Mouse (Mus musculus) stomach, embryonic 14.5 days (tissue): ENCODE data around the gene Smoc1. TPM values are rescaled to one million over a fixed set of nuclear protein-coding genes. Genes with fewer than 3 reads are reported as not detected.
A peak's percentile ranks its signal among the peaks of the same experiment; 100 is the strongest.

Experiments used
- ATAC-seq: fragments of 200-750 bp; cut with Nextera tagmentation; 2 replicates; pipeline ENCODE4 v1.8.0; 2017; ENCODE audit warnings: low read depth, moderate TSS enrichment; ENCODE audit not compliant: insufficient number of reproducible peaks, insufficient read depth, low FRiP score
- H3K27ac ChIP-seq: fragments of 300-500 bp; sonication (generic); 2 replicates; pipeline ENCODE4 v1.5.1; 2014; ENCODE audit warnings: mild to moderate bottlenecking, low read length, moderate library complexity, mixed read lengths
- H3K27me3 ChIP-seq: fragments of 300-500 bp; sonication (generic); 2 replicates; pipeline ENCODE4 v1.6.1; 2014; ENCODE audit warnings: low read length, control low read depth, mixed read lengths; ENCODE audit not compliant: control insufficient read depth, insufficient read depth
- H3K36me3 ChIP-seq: fragments of 300-500 bp; sonication (generic); 2 replicates; pipeline ENCODE4 v1.6.1; 2014; ENCODE audit warnings: mild to moderate bottlenecking, control low read depth, low read length, moderate library complexity, mixed read lengths; ENCODE audit not compliant: control insufficient read depth, insufficient read depth
- H3K4me1 ChIP-seq: fragments of 300-500 bp; sonication (generic); 2 replicates; pipeline ENCODE4 v1.6.1; 2014; ENCODE audit warnings: low read length, control low read depth, mixed read lengths; ENCODE audit not compliant: control insufficient read depth, insufficient read depth
- H3K4me2 ChIP-seq: fragments of 300-500 bp; sonication (generic); replicated peaks from 2 replicates; pipeline ENCODE4 v1.6.1; 2014; ENCODE audit warnings: low read depth, low read length, control low read depth
- H3K4me3 ChIP-seq: fragments of 300-500 bp; sonication (generic); 2 replicates; pipeline ENCODE4 v1.5.1; 2014; ENCODE audit warnings: low read depth, low read length, control low read depth
- H3K9ac ChIP-seq: fragments of 300-500 bp; sonication (generic); replicated peaks from 2 replicates; pipeline ENCODE4 v1.6.1; 2014; ENCODE audit warnings: low read depth, mild to moderate bottlenecking, control low read depth, low read length, moderate library complexity, mixed read lengths
- H3K9me3 ChIP-seq: fragments of 300-500 bp; sonication (generic); 2 replicates; pipeline ENCODE4 v1.6.1; 2016; ENCODE audit warnings: low read depth, low read length, control low read depth; ENCODE audit not compliant: control insufficient read depth
- WGBS: fragments of 180-500 bp; shearing (Covaris S2); extraction: QIAGEN DNeasy Blood & Tissue Kit; methylation state at CpG from one replicate; pipeline ENCODE4 v1.1.7; 2014; 5-methylcytosine and 5-hydroxymethylcytosine counted together
- polyA plus RNA-seq: library from polyadenylated mRNA; unstranded; fragments of >200 nt; fragmentation: Nextera tagmentation; extraction: Ambion mirVana; gene quantifications from 2 replicates; pipeline ENCODE4 v1.2.1, GENCODE M21; 2014

Smoc1 gene
- 4.7 and 5.3 TPM in 2 replicates for polyA plus RNA-seq

GRCm38 (mm10) chr12:81026277-81026994, at the start of gene Smoc1:
Smoc1 (plus strand) TSS chr12:81026808.
- H3K4me3 ChIP-seq: peak within 1 kb of the TSS; percentile 61
- H3K27ac ChIP-seq: no peak within 1 kb of the TSS
- peak within 1 kb of the TSS; percentile 88 for H3K4me2 ChIP-seq
- ATAC-seq: peak; percentile 90
- H3K4me1 ChIP-seq: 0 out of 2 replicates have a peak, but pooled peaks cover 4% of the 10 kb centered on the region
- 4% methylated on average over 31 of the region's 42 CpGs for WGBS
- H3K9me3 ChIP-seq: no peaks in the 10 kb centered on the region
- no peaks in the 10 kb centered on the region for H3K36me3 ChIP-seq
- H3K9ac ChIP-seq: no peak within 1 kb of the TSS
- 0 out of 2 replicates have a peak, but pooled peaks cover 4% of the 10 kb centered on the region for H3K27me3 ChIP-seq

GRCm38 (mm10) chr12:80982326-80982725, 44.3 kb upstream of the Smoc1 start:
- 1% methylated on average over 7 of the region's 7 CpGs for WGBS
- no peaks in the 10 kb centered on the region for H3K9me3 ChIP-seq
- no peak overlapping the region for H3K4me3 ChIP-seq
- H3K4me1 ChIP-seq: no peaks in the 10 kb centered on the region
- H3K27ac ChIP-seq: no peak overlapping the region
- no peak overlapping the region for H3K4me2 ChIP-seq
- H3K36me3 ChIP-seq: no peaks in the 10 kb centered on the region
- H3K27me3 ChIP-seq: no peaks in the 10 kb centered on the region
- no peak overlapping the region for H3K9ac ChIP-seq
- no peak for ATAC-seq

- H3K9ac ChIP-seq: no peak overlapping the region
- H3K4me3 ChIP-seq: no peak overlapping the region
- ATAC-seq: no peak
- 78% methylated on average over 9 of the region's 9 CpGs for WGBS
- H3K4me1 ChIP-seq: no peaks in the 10 kb centered on the region
- no peak overlapping the region for H3K27ac ChIP-seq
- H3K36me3 ChIP-seq: no peaks in the 10 kb centered on the region
- no peaks in the 10 kb centered on the region for H3K9me3 ChIP-seq
- no peak overlapping the region for H3K4me2 ChIP-seq
- no peaks in the 10 kb centered on the region for H3K27me3 ChIP-seq
Observed at GRCm38 (mm10) chr12:80983695-80984094, 42.9 kb upstream of the Smoc1 start.

- Histone ChIP-seq H3K9me3 (no peaks in the 10 kb centered on the region), H3K4me3 (no peak overlapping the region), H3K4me2 (no peak overlapping the region), H3K36me3 (no peaks in the 10 kb centered on the region), H3K27me3 (no peaks in the 10 kb centered on the region), H3K4me1 (no peaks in the 10 kb centered on the region), H3K9ac (no peak overlapping the region), H3K27ac (no peak overlapping the region)
- 77% methylated on average over 4 of the region's 4 CpGs for WGBS
- ATAC-seq: no peak
Observed at GRCm38 (mm10) chr12:80986628-80987027, 40.0 kb upstream of the Smoc1 start.

GRCm38 (mm10) chr12:80988286-80988685, 38.3 kb upstream of the Smoc1 start:
- no peak for ATAC-seq
- no peak overlapping the region for H3K27ac ChIP-seq
- no peaks in the 10 kb centered on the region for H3K4me1 ChIP-seq
- no peaks in the 10 kb centered on the region for H3K27me3 ChIP-seq
- 77% methylated on average over 3 of the region's 3 CpGs for WGBS
- H3K4me3 ChIP-seq: no peak overlapping the region
- no peak overlapping the region for H3K4me2 ChIP-seq
- no peak overlapping the region for H3K9ac ChIP-seq
- no peaks in the 10 kb centered on the region for H3K9me3 ChIP-seq
- no peaks in the 10 kb centered on the region for H3K36me3 ChIP-seq

- Histone ChIP-seq H3K4me3 (no peak overlapping the region), H3K27me3 (no peaks in the 10 kb centered on the region), H3K27ac (no peak overlapping the region), H3K4me2 (no peak overlapping the region), H3K4me1 (no peaks in the 10 kb centered on the region), H3K9me3 (no peaks in the 10 kb centered on the region), H3K36me3 (no peaks in the 10 kb centered on the region), H3K9ac (no peak overlapping the region)
- 88% methylated on average over 13 of the region's 13 CpGs for WGBS
- no peak for ATAC-seq
Observed at GRCm38 (mm10) chr12:80990901-80991445, 35.6 kb upstream of the Smoc1 start.

- Histone ChIP-seq H3K4me3 (no peak overlapping the region), H3K9me3 (no peaks in the 10 kb centered on the region), H3K36me3 (no peaks in the 10 kb centered on the region), H3K4me2 (no peak overlapping the region), H3K9ac (no peak overlapping the region), H3K27me3 (no peaks in the 10 kb centered on the region), H3K4me1 (no peaks in the 10 kb centered on the region), H3K27ac (no peak overlapping the region)
- ATAC-seq: no peak
- WGBS: 80% methylated on average over 10 of the region's 10 CpGs
Observed at GRCm38 (mm10) chr12:80991806-80992205, 34.8 kb upstream of the Smoc1 start.

GRCm38 (mm10) chr12:80992540-80993122, 34.0 kb upstream of the Smoc1 start:
- no peak for ATAC-seq
- no peak overlapping the region for H3K27ac ChIP-seq
- no peak overlapping the region for H3K9ac ChIP-seq
- H3K4me2 ChIP-seq: no peak overlapping the region
- H3K4me1 ChIP-seq: no peaks in the 10 kb centered on the region
- H3K4me3 ChIP-seq: no peak overlapping the region
- WGBS: 76% methylated on average over 8 of the region's 8 CpGs
- no peaks in the 10 kb centered on the region for H3K36me3 ChIP-seq
- no peaks in the 10 kb centered on the region for H3K27me3 ChIP-seq
- H3K9me3 ChIP-seq: no peaks in the 10 kb centered on the region
